Mouse (Mus musculus): ENCODE results near the gene Emsy.

Gene Emsy

GRCm38 (mm10) chr7:98542731-98543142, 113.8 kb downstream of the Emsy start:
- no peak for DNase-seq (ENCODE audit: low read depth, low spot score)

- no peak for DNase-seq (ENCODE audit: low read depth, low spot score)
These were observed 114.3 kb downstream of the Emsy start for GRCm38 (mm10) chr7:98542267-98542666.

GRCm38 (mm10) chr7:98541564-98541963, 115.0 kb downstream of the Emsy start:
- DNase-seq (ENCODE audit: low read depth, low spot score): no peak

GRCm38 (mm10) chr7:98540879-98541278, 115.7 kb downstream of the Emsy start:
- DNase-seq (ENCODE audit: low read depth, low spot score): no peak

- no peak for DNase-seq (ENCODE audit: low read depth, low spot score)
These were observed 118.5 kb downstream of the Emsy start for GRCm38 (mm10) chr7:98537967-98538573.

GRCm38 (mm10) chr7:98537210-98537966, 119.2 kb downstream of the Emsy start:
- DNase-seq (ENCODE audit: low read depth, low spot score): no peak
